Mouse (Mus musculus): ENCODE results near the gene Gne. TPM values are rescaled to one million over a fixed set of nuclear protein-coding genes. Genes with fewer than 3 reads are reported as not detected.

Gne gene
- total RNA-seq, 2 experiments from 2014 or later = 28.2 to 32.7 TPM

Other genes with a start within 250 kb of the Gne start
- not detected in 2 replicates for gene Olfr157, start 244.0 kb downstream of the Gne start, total RNA-seq (2015)
- gene Olfr157, start 244.0 kb downstream of the Gne start, total RNA-seq (2017) = not detected in 2 replicates
- gene Olfr155, start 232.6 kb downstream of the Gne start, total RNA-seq (2015) = not detected in 2 replicates
- not detected in 2 replicates for gene Olfr155, start 232.6 kb downstream of the Gne start, total RNA-seq (2017)
- gene Reck, start 208.6 kb downstream of the Gne start, total RNA-seq (2015) = 1.5 and 1.8 TPM in 2 replicates
- gene Reck, start 208.6 kb downstream of the Gne start, total RNA-seq (2017) = 1.1 and 4.4 TPM in 2 replicates
- 12.6 and 14.7 TPM in 2 replicates for gene Glipr2, start 126.8 kb downstream of the Gne start, total RNA-seq (2015)
- 18.0 and 19.4 TPM in 2 replicates for gene Glipr2, start 126.8 kb downstream of the Gne start, total RNA-seq (2017)
- gene Ccin, start 100.7 kb downstream of the Gne start, total RNA-seq (2015) = not detected in 2 replicates
- gene Ccin, start 100.7 kb downstream of the Gne start, total RNA-seq (2017) = not detected in 2 replicates
- gene Clta, start 79.7 kb downstream of the Gne start, total RNA-seq (2015) = 302 and 347 TPM in 2 replicates
- 439 and 441 TPM in 2 replicates for gene Clta, start 79.7 kb downstream of the Gne start, total RNA-seq (2017)
- gene Rnf38, start 149.6 kb upstream of the Gne start, total RNA-seq (2015) = 117 and 142 TPM in 2 replicates
- gene Rnf38, start 149.6 kb upstream of the Gne start, total RNA-seq (2017) = 34.8 and 47.5 TPM in 2 replicates
- 17.4 and 18.9 TPM in 2 replicates for gene Melk, start 216.7 kb upstream of the Gne start, total RNA-seq (2015)
- gene Melk, start 216.7 kb upstream of the Gne start, total RNA-seq (2017) = 22.3 and 25.2 TPM in 2 replicates